Mouse (Mus musculus): ENCODE measurements around the gene Ifna13.

The Ifna13 gene

DNA sequence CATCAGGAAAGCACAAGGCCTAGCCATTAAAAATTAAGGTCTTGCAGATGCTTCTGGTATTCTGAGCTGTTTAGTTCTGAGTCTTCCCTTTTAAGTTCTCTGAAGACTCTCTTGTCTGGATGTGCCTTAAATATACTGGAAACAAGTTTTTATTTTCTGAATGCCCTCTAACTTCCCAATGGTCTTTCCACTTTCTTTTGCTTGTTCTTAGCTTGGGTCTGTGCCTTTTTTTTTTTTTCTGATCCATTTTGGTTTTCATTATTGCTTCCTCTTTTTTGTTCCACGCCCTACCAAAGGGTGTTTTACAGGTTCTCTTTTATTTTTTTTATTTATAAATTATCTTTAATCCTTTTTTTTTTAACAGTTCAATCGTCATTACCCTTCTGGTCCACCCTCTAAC, at the start of gene Ifna13:
Gene Ifna13 (minus strand): TSS at position 101 of the 400 bp plus-strand sequence.
- DNase-seq (ENCODE audit: low spot score): no peak

DNA sequence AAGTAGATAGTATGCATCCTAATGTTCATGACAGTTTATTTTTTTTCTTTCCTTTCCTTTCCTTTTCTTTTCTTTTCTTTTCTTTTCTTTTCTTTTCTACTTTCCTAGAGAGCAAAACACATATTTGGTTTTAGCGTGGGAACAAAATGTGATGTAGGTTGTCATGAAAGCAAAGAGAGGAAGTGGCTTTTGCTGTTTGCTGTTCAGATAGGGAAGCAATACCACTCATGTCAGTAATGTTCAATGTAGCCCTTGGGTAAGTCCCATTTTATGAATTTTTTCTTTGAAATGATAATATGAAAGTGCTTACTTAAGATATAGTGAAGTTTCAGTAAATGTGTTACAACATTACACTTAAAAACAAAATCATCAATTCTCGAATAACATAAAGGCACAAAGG, 49.1 kb upstream of the Ifna13 start:
- no peak for DNase-seq (ENCODE audit: low spot score)

DNA sequence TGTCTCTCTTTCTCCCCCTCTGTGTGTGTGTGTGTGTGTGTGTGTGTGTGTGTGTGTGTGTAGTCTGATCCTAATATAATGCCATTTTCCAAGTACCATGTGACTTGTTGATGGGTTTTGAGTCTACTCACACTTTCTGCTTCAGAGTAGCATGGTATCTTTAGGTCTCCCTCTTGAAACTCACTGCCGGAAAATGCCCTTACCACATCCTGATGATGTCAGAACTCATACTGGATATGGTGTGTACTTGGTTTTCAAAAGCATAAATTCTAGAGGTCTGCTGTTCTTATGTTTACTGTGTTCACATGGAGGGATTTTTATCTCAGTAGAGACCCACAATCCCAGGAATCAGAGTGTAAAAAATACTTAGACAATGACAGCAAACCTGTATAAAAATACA, 48.3 kb upstream of the Ifna13 start:
- no peak for DNase-seq (ENCODE audit: low spot score)

DNA sequence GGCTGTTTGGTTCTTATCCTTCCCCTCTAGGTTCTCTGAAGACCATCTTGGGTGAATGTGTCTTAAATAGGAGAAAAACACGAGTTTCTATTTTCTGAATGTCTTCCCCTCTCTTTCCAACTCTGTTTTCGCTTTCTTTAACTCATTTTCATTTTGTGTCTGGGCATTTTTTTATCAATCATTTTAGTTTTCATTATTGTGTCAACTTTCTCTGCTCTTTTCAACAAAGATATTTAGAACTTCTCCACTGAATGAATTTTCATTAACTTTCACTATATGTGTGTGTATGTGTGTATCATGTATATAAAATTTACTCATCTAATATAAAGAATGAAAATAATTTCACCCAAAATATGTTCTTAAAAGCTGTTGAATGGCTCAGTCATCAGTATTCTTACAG, 47.0 kb upstream of the Ifna13 start, which contains the start of gene Ifnab:
Gene Ifnab (minus strand): TSS at position 101 of the 400 bp plus-strand sequence.
- no peak for DNase-seq (ENCODE audit: low spot score)

DNA sequence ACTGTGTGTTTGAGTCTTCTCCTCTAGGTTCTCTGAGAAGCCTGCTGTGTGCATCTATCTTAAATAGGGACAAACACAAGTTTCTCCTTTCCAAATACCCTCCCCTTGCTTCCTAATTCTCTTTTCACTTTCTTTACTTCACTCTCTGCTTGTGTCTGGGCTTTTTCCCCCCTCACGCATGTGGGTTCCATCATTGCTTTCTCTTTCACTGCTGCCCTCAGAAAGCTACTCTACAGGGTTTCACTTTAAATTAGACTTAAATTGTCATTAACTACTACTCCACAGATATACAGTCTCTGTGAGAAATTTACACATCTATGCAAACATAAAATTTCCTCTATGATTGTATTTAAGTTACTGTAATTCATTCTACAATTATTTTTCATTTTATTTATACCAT, 39.6 kb upstream of the Ifna13 start, which contains the start of gene Ifna2:
Gene Ifna2 (minus strand): TSS at position 101 of the 400 bp plus-strand sequence.
- no peak for DNase-seq (ENCODE audit: low spot score)

DNA sequence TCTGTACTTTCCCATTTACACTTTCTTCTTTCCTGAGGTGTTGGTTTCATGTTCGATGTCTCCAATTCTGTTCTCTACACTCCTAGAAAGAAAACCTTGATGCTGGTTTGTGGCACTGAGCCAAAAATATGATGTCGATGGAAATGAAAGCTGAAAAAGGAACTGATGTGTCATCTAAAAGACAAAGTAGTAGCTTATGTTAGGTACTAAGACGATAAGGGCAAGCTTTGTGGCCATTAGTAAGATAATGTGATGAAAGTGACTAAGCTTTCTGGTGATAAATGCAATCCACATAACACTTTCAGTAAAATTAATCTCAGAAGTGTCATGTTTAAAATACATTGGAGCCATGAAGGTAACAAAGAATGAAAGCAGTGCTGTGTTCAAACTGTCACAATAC, 37.1 kb upstream of the Ifna13 start:
- no peak for DNase-seq (ENCODE audit: low spot score)

DNA sequence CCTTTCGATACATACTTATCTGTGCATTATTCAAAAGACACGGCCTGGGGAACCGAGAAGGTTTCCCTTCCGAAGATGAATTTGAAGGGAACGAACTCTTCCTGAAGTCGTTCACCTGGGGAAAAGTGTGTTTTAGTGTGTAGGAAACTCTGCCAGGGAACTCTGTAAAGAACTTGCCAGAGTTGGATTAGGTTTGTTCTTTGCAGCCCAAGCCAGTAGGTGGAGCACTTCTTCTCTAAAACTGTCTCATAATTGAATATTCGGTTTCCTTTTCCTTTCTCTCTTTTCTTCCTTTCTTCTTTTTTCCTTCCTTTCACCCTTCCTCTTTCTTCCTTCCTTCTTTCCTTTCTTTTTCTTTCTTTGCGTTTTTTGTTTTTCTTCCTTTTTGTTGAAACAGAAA, 36.1 kb upstream of the Ifna13 start:
- no peak for DNase-seq (ENCODE audit: low spot score)

DNA sequence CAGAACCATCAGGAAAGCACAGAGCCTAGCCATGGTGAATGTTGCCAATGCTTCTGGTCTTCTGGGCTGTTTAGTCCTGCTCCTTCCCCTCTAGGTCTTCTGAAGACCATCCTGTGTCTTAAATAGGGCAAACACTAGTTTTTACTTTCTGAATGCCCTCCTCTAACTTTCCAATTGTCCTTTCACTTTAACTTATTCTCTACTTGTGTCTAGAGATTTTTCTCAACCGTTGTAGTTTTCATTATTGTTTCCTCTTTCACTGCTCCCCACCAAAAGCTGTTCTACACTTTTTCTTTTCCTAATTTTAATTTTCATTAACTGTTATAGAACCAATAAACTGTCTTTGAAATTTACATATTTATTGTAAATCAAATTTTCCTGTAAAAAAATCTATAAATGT, 32.6 kb upstream of the Ifna13 start, which contains the start of gene Ifna16:
Gene Ifna16 (minus strand): TSS at position 101 of the 400 bp plus-strand sequence.
- DNase-seq (ENCODE audit: low spot score): no peak

DNA sequence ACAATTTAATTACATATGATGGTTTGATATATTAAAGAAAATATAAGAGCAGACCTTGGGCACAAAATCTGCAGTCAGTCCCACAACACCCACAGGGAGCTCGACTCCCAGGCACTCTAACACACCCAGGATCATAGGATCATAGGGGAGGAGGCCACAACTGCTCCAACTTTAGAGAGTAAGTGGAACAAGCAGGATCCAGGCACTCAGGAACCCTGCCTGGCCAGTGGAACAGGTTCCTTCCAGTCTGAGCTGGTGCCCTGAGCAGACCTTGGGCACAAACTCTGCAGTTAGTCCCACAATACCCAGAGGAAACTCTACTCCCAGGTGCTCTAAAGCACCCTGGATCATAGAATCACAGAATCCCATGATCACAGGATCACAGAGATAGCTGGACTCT, 11.2 kb upstream of the Ifna13 start:
- DNase-seq (ENCODE audit: low spot score): no peak

DNA sequence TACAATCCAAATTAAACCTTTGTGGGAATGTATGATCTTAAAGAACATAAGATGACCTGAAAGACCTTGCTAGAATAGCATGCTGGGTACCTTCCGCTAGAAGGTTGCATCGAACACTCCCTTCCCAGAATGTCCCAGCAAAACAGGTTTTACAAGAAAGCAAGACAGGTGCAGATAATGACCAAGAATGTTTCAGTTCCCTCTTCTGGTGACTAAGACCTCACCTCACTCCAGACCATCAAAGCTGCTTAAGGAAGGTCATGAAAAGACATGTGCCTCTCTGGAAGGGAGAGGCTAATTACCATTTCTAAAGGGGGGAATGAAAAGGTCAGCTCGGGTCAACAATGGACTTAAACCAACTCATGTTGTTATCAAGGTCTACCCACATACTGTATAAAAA, 9.4 kb upstream of the Ifna13 start:
- DNase-seq (ENCODE audit: low spot score): no peak

DNA sequence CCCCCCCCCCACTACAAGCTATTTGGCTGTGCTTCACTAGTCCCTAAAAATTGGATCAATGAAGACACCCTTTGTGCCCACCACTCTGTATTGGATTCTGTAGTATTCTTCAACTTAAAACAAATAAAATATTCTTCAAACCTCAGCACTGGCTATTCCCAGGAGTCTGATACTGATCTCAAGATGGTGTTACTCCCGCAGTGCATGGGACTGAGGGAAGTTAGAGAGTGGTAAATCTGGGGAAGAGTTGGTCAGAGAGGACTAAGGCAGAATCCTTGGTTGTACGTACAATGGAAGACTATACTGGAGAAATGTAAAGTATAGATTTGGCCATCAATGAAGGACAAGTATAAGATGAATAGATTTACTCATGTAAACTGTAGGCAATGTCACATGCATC, 1.7 kb downstream of the Ifna13 start:
- DNase-seq (ENCODE audit: low spot score): no peak

DNA sequence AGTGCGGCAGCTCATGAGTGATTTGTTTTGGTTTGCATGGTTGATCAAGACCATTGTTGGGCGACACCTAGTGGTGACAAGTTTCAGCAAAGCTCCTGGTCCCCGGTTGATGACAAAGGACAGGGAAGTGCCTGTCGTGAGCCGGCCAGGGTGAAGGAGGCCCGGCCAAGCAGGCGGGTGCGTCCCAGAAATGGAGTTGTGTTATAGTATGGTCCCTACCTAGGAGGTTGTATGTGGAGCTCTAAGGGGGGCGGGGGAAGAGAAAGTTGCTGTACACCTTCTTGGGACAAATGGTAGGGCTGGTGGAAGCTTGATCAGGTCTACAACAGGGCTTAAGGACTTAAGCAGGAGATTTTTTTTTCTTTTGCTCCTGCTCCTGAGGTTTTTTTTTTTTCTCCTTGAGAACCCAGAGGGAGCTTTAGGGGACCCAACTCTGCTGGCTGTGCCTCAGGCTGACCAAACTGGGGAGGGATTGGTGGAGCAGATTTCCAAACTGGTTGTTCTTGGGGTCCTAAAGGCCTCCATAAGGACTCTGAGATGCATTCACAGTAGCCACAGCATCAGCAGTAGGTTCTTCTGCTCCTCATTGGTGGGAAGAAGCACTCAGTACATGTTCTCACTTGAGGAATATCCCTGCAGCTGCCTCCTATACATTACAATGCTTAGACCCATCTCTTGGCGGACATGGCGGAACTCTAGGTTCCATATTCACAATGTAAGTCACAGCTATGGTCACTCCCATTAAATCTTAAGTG, 3.0 kb downstream of the Ifna13 start:
- DNase-seq (ENCODE audit: low spot score): peak; percentile 92

DNA sequence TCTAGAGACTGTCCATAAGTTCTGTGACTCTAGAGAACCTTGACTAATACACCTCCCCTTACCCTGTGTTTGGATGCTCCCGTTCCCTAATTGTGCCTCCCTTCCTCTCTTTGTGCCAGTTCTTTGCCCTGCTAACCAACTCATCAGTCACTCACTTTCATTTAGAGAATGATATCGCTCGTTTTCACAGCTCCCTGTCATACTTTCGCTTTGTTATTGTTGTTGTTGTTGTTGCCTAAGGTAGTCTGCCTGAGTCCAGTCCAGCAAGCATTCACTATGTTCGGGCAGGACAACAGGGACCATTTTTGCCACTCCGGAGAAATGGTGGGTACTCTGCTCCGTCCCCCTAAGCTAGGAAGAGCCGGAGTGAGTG, 3.6 kb downstream of the Ifna13 start:
- DNase-seq (ENCODE audit: low spot score): no peak

DNA sequence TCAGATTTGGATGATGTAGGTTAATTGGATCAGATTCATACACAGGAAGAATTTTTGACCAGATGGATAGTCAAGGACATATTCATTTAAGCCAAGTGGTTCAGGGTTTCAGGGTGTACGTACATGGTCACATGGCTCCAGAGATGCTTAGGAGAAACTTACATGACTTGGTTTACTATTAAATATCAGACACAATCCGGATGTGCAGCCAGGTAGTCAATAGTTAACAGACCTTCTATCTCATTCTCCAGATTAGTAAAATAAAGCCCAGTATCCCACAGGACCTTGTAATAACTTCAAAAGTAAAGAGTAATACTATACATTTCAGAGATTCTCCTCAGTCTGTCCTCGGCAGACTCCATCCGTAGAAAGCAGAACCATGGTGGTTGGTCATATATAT, 9.9 kb downstream of the Ifna13 start, which contains the start of gene C87499:
Gene C87499 (minus strand): TSS at position 101 of the 400 bp plus-strand sequence.
- DNase-seq (ENCODE audit: low spot score): no peak

DNA sequence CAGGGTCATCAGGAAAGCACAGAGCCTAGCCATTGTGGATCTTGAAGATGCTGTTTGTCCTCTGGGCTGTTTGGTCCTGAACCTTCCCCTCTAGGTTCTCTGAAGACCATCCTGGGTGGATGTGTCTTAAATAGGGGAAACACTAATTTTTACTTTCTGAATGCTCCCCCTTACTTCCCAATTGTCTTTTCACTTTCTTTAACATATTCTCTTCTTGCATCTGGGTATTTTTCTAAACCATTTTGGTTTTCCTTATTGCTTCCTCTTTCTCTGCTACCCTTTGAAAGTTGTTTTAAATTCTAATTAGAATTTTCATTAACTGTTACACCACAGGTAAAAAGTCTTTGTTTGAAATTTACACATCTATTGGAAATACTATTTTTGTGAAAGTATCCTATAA, 41.0 kb downstream of the Ifna13 start, which contains the start of gene Ifna12:
Gene Ifna12 (minus strand): TSS at position 101 of the 400 bp plus-strand sequence.
- no peak for DNase-seq (ENCODE audit: low spot score)
